Mouse (Mus musculus): ENCODE data around the gene Ccr9.

GRCm38 (mm10) chr9:123688227-123688626 lies 10.0 kb downstream of the Ccr9 start:
- no peak for TF ChIP-seq GATA1 (IDR thresholded peaks at IDR 0.05; ENCODE audit: borderline replicate concordance, low read length)
- TF ChIP-seq FLI1 (IDR thresholded peaks at IDR 0.05; ENCODE audit: low read length), result no peak
